Mouse (Mus musculus): ENCODE results near the gene Shank2. TPM values are rescaled to one million over a fixed set of nuclear protein-coding genes. Genes with fewer than 3 reads are reported as not detected.

Shank2 gene
- total RNA-seq, 1 experiment from 2014 or later, result not detected

DNA sequence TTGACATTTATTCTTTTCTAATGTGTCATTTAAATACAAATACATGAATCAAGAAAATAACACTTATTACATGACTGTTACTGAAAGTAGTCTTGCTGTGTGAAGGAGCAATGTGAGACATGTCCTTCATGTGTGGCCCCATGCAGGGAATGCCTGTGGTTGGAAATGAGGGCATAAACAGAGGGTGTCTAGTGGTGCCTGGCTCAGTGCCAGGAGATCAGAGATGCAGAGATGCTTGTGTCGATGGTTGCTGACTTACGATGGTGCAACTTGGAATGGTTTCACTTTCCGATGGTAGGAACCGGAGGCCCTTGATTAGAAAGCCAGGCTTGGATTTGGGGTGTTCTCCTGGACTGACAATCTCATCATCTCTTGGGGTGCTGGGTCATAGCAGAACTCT is 140.3 kb downstream of the Shank2 start:
- ATAC-seq (replicated peaks; ENCODE audit: insufficient number of reproducible peaks, low FRiP score, low TSS enrichment, poor library complexity, severe bottlenecking), result no peak

DNA sequence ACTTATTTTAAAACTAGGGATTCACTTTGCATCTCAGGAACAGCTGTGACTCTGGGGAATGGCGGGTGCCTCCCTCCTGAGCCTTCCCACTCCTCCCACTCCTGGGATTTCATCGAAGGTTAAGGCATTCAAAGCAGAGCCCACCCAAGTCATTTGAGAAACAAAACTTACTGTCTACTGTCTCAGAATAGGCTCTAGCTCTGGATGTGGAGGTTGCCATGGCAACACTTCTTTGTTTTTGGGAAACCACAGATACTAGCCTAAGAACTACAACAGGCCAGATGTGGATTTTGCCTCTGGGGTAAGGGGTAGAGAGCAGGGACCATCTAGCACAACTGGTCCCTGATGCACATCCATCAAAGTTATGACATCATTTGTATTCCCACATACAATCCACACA is 142.2 kb downstream of the Shank2 start:
- no peak for ATAC-seq (replicated peaks; ENCODE audit: insufficient number of reproducible peaks, low FRiP score, low TSS enrichment, poor library complexity, severe bottlenecking)

DNA sequence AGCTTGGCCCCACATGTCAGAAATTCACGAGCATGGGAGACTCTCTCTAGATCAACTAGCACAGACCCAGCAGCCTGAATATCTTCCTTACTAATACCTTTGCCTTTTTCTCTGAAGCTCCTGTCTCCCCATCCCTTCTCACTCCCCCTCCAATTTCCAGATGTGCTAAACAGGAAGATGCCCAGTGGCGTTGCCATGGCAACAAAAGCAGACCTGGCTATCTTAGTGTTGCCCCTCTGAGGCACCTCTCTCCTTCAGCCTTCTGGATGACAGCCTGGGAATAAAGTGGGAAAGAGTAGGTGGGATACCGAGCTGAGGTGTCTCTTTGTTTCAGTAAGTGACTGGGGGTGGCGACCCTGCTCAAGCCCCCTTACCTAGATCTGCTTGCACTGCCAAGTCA is 146.4 kb downstream of the Shank2 start:
- ATAC-seq (replicated peaks; ENCODE audit: insufficient number of reproducible peaks, low FRiP score, low TSS enrichment, poor library complexity, severe bottlenecking), result no peak

DNA sequence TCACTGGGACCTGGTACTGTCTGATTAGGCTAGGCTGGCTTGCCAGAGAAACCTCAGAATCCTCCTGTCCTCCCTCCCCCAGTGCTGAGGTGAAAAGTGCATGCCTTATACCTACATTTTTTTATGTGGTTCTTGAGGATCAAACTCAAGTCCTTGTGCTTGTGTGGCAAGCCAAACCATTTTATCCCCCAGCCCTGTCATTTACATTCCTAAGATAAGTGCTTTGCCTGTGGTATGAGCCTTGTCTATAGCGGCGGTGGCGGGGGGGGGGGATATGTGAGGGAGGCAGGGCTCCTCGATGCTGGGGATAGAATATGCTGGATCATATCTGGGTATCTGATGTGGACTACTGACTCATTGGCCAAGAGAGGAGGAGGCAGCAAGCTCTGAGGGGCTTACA is 151.4 kb downstream of the Shank2 start:
- no peak for ATAC-seq (replicated peaks; ENCODE audit: insufficient number of reproducible peaks, low FRiP score, low TSS enrichment, poor library complexity, severe bottlenecking)

DNA sequence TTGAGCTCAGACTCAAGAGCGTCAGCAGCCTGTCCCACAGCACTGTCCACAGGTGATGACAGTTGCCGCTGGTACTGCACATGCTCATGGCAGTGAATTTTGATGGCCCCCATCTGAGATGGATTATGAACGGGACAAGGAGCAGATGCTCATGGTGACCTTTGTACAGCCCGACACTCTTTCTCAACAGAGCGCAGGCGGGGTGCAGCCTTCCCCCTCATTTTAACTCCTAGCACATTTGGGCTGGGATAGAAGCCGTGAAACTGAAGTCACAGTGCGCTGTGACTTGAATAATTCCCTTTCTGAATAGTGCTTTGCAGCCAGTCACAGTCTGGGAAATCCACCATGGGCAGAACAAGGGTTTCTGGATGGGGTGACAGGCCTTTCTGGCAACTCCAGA is 152.0 kb downstream of the Shank2 start:
- ATAC-seq (replicated peaks; ENCODE audit: insufficient number of reproducible peaks, low FRiP score, low TSS enrichment, poor library complexity, severe bottlenecking), result no peak

DNA sequence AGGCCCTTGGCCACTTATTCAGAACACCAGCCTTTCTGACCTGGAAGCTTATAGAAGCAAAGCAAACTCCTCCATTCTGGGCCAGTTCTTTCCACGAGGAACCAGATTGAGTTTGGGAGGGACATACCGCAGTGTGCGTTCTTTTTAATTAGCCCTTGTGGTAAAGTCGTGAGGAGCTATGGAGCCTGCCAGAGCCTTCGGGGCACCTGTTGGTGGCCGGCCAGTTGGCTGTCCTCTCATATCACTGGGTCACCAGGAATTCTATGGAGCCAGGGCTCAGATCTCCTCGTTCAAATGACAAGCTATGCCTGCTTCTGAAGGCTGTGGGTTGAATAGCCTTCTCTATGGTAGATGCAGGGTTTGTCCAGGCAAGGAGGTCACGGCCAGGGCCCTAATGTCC is 156.2 kb downstream of the Shank2 start:
- no peak for ATAC-seq (replicated peaks; ENCODE audit: insufficient number of reproducible peaks, low FRiP score, low TSS enrichment, poor library complexity, severe bottlenecking)

DNA sequence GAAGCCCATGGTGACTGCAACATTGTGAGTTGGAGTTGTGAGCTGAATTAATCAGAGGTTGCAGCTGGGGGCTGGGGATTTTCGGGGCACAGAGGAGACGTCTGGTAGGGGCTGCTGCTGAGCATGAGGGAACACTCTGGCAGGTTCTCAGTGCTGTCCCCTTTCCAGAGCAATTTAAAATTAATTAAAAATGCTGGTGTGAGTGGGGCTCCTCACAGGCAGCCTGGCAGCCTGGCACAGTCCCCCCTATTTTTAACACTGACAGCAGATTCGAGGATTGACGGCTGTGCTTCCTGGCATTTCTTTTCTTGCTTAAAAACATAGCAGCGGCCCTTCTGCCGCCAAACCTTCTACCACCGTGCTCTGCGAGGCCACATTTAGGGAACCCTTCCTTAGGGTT is 157.8 kb downstream of the Shank2 start:
- ATAC-seq (replicated peaks; ENCODE audit: insufficient number of reproducible peaks, low FRiP score, low TSS enrichment, poor library complexity, severe bottlenecking), result no peak

DNA sequence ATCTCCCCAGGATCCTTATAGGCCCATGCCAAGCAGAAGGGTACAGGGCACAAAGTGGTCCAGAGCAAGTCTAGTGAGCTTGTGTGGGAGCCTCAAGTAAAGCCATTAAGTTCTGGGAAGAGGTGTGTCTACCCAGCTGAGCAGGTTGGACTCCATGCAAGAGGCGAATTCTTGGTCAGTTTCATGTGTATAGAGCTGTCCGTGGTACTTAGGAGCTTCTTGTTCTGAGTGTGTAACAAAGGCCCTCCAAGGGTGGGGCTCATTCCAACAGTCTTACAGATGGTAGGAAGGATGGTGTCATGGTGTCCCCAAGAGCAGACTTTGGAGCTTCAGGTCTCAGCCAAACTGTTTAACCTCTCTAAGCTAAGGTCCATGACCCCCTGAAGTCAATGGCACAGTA is 158.3 kb downstream of the Shank2 start:
- ATAC-seq (replicated peaks; ENCODE audit: insufficient number of reproducible peaks, low FRiP score, low TSS enrichment, poor library complexity, severe bottlenecking), result no peak

DNA sequence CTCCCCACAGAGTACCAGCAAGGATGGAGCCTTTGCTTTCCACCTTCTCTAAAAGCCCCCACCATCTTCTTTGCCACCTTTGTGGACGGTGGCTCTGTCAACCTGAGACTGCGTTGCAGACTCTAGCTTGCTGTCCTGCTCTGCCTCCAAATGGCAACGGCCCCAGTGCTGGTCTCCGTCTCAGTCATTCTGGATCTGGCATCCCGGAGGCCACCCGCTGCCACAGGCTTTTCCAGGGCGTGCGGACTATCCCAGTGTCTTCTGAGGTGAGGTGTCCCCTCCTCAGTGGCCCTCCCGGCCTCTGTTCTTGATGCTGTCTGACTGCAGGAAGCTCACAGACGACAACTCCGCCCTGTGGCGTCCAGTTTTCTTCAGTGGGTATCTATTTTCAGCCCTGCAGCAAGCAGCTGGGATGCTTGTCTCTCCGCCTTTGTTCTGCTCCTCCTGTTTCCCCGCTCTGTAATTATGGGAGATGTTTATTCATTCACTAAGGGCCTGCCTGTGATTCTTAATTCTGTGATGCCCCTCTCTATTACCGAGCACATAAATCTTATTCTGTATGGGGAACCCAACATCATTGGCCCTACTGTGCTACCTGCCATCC is 159.0 kb downstream of the Shank2 start:
- ATAC-seq (replicated peaks; ENCODE audit: insufficient number of reproducible peaks, low FRiP score, low TSS enrichment, poor library complexity, severe bottlenecking), result no peak

DNA sequence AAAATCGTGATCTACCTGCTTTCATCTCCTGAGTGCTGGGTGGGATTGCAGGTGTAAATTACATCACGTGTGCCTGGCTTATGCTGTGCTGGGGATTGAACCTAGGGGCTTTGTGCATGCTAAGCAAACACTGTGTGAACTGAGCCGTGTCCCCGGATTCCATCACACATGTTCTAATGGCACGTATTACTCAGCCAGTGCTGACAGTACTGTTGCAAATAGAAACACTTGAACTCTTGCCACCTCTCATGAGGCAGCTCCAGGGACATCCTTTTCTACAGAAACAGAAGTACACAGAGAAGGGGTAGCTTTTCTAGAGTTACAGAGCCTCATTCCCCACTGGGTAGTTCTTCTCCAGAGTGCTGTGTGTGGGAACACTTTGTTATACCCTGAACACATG is 168.5 kb downstream of the Shank2 start:
- ATAC-seq (replicated peaks; ENCODE audit: insufficient number of reproducible peaks, low FRiP score, low TSS enrichment, poor library complexity, severe bottlenecking), result no peak

DNA sequence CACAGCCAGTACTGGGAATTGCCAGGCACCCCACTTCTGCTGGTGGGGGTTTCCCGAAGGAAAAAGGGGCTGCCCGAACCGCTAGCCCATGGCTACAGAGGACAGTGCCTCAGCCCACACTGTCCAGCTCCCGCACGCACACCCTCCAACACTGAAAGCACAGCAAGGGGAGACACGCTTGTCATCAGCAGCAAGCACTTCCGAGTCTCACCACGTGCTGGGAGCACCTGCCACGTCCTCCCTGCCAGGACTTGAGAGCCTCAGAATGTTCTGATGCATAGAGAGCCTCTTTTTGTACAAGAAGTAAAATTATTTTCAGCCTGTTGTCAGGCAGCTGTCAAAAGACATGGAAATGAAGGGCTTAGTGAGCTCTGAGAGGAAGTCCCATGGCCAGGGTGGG is 169.0 kb downstream of the Shank2 start:
- no peak for ATAC-seq (replicated peaks; ENCODE audit: insufficient number of reproducible peaks, low FRiP score, low TSS enrichment, poor library complexity, severe bottlenecking)

DNA sequence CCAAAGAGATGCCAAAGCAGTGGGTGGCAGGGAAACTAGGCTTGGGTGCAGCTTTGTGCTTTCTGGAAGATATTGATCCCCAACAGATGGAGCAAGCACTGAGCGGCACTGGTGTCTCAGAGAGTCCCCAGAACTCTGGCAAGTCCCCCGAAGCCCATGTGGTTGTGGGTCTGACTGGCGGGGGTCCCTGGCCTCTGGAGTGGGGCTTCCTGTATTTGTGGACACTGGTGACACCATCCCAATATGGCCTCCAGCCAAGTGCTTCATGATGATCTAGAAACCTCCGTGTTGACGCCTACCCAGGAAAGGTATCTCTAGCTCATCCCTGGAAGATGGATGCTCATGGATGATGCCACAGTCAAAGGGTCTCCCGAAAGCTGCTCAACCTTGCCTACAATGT is 172.1 kb downstream of the Shank2 start:
- no peak for ATAC-seq (replicated peaks; ENCODE audit: insufficient number of reproducible peaks, low FRiP score, low TSS enrichment, poor library complexity, severe bottlenecking)

DNA sequence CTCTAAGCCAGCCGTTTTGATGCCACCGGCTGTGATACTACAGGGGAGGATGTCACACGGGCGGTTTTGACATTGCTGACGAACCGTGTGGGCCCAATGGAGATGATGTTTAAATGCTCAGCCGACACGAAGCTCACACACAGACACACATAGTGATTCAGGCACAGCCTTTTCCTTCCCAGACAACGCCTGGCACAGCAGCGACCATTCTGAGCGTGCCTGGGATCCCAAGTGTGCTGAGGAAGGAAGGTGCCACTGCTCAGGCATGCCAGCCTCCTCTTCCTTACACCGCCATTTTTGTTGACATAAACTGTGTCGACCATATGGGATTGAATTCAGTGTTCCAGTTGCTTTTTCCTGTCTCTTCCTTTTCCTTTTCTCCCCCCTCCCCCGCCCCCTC is 172.6 kb downstream of the Shank2 start:
- no peak for ATAC-seq (replicated peaks; ENCODE audit: insufficient number of reproducible peaks, low FRiP score, low TSS enrichment, poor library complexity, severe bottlenecking)

DNA sequence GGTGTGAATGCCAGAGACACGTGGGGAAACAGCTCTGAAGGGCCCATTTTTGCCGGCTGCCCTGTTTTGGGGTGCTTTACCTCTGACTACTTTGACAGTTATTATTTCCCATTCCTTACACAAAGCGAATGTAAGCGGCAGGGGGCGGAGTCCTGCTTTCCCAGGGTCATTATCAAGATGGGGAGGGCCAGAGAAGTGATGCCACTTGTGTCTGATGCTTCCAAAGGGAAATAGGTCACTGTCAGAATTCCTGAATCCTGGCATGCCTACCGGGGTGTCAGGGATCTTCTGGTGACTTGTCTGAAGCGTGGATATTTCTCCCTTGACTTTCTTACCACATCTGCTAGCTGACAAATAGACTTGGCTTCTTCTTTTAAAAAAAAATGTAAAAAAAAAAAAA is 173.3 kb downstream of the Shank2 start:
- no peak for ATAC-seq (replicated peaks; ENCODE audit: insufficient number of reproducible peaks, low FRiP score, low TSS enrichment, poor library complexity, severe bottlenecking)

DNA sequence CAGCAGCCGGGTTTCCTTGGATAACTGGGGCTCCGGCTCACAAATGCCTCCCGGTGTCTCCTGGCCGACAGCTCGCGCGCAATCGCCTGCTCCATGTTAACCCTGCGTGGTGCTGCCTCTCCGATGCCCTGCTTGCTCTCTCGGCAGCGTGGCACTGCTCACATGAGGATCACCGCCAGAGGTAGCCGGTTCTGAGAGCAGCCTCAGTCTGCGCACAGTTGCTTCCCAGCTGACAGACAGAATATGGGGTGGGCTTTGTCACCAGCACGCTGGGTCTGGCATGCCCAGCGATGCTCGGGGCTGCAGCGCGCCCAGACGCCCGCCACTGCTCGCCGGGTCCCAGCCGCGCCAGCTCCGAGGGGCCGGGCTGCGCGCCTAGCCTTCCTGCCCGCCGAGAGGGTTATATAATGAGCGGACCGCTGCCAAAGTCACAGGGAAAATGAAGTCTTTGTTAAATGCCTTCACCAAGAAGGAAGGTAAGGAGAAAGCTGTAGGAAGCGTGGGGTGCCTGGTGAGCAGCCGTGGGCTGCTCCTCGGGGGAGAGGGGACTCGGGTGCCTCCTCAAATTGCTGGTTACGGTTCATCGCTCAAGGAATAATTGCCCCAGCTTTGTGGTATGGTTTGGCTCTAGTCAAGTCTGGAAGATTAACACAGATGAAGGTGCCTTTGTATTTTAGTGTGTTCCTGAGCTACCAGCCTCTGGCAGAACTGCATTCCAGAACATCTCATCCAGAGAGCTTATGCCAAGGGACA is 173.9 kb downstream of the Shank2 start:
- no peak for ATAC-seq (replicated peaks; ENCODE audit: insufficient number of reproducible peaks, low FRiP score, low TSS enrichment, poor library complexity, severe bottlenecking)

DNA sequence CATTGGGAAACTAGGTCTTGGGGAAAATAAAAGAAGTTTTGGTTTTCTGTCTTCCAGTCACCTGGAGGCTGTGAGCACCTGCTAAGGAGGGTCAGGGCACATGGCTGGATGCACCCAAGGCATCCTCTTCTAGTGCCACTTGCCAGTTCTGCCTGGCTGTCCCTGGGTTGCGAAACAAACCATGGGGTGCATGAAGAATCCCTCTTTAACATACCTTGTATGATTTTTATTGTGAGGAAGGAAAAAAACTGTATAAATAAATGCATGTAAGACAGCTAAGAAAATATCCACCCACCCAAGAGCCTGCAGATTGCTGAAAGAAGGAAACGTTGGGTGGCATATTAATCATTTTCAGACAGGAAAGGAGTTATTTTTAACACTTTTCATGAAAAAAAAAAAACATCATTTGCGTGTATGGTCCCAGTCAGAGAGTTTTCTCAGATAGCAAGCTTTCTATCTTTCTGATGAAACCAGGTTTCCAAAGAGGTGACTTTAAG is 174.6 kb downstream of the Shank2 start:
- no peak for ATAC-seq (replicated peaks; ENCODE audit: insufficient number of reproducible peaks, low FRiP score, low TSS enrichment, poor library complexity, severe bottlenecking)

DNA sequence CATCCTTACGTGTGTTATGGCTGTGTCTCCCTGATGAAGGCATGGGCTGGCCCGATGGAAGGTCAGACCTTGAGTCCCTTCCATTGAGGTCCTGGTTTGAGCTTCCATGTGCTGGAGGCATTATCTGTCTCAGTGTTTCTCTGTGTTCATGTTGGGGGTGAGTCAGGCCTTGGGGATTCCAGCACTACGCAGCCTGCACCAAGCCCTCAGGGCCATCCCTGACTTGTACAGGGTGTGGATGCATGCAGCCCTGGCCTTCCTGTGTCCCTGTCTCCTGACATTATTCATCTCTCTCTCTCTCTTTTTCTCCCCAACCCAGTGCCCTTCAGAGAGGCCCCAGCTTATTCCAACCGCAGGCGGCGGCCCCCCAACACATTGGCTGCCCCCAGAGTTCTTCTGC is 177.7 kb downstream of the Shank2 start:
- no peak for ATAC-seq (replicated peaks; ENCODE audit: insufficient number of reproducible peaks, low FRiP score, low TSS enrichment, poor library complexity, severe bottlenecking)

DNA sequence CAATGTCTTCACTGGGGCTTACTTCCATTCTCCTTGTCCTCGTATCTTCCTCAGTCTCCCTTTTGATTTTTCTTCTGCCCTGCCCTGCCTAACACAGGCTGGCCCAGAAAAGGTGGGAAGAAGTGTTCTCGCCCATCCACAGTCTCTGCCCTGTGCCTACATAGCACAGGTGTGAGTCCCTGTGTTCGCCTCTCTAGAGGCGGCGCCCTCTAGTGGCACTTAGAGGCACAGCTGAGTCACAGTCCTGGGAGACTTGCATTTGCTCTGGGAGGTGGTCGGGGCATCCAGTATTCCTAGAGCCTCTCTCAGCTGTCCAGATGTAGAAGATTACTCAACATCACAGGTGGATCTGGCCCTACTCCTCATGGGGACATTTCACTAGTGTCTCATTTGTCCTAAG is 179.2 kb downstream of the Shank2 start:
- ATAC-seq (replicated peaks; ENCODE audit: insufficient number of reproducible peaks, low FRiP score, low TSS enrichment, poor library complexity, severe bottlenecking), result 0 out of 2 replicates have a peak, but pooled peaks have one; percentile 44

DNA sequence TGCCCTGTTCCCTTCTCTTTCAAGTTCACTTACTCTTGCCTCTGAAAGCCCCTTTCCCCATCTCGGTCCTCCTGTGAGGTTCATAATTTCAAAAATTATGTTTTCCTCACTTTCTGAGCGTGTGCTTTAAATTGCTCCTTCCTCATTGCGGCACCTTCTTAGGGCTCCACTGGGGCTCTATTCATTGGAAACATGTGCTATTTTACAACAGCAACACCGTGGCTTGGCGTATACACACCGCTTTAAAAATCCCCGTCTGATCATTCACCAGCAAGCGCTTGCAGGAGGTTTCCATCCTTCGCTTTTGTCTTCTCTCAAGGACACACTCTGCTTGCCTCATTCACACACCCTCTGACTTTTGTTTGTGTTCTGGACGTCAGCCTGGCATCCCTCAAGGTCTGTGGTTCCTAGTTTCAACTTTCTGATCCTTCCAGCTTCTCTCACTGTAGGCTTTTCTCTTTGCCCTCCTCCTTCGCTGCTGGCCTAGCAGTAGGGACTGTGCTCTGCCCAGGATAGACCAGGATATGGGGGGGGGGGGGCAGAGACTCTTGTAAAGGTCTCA is 186.2 kb downstream of the Shank2 start:
- no peak for ATAC-seq (replicated peaks; ENCODE audit: insufficient number of reproducible peaks, low FRiP score, low TSS enrichment, poor library complexity, severe bottlenecking)

DNA sequence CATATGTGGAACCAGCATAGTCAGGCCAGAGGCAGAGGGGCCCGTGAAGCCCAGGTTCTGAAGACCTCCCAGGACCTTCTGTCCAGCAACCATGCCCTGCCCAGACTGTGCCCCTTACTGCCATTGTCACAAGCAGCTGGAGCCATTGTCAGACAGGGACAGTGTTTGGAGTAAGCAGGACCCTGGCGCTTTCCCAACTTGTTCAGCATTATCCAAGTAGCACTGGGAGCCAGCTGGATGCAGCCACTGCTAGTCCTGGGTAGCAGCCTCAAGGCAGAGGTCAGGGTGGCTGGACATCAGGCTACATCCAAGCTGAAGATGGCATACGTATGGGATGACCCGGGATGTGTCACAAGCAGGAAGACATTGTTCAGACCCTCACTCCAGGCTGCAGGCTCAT is 187.7 kb downstream of the Shank2 start:
- ATAC-seq (replicated peaks; ENCODE audit: insufficient number of reproducible peaks, low FRiP score, low TSS enrichment, poor library complexity, severe bottlenecking), result no peak
